Mouse (Mus musculus) testis, adult 2 months (tissue): Measurements from ENCODE around the gene Mrpl33. TPM values are rescaled to one million over a fixed set of nuclear protein-coding genes. Genes with fewer than 3 reads are reported as not detected.

Experiments
- H3K27ac ChIP-seq: fragments of 200-500 bp; 2 replicates; pipeline ENCODE4 v1.5.1; 2012; ENCODE audit warnings: low read depth, low read length; ENCODE audit not compliant: control insufficient read depth, insufficient read depth
- H3K27me3 ChIP-seq: fragments of 200-500 bp; 2 replicates; pipeline ENCODE4 v1.6.1; 2012; ENCODE audit warnings: mild to moderate bottlenecking, low read length, moderate library complexity; ENCODE audit not compliant: control insufficient read depth, insufficient read depth
- H3K36me3 ChIP-seq: fragments of 200-500 bp; 2 replicates; pipeline ENCODE4 v1.6.1; 2012; ENCODE audit warnings: mild to moderate bottlenecking, low read length; ENCODE audit not compliant: control insufficient read depth, insufficient read depth
- H3K4me1 ChIP-seq: fragments of 200-500 bp; 2 replicates; pipeline ENCODE4 v1.6.1; 2012; ENCODE audit warnings: low read length; ENCODE audit not compliant: control insufficient read depth, insufficient read depth
- H3K4me3 ChIP-seq: fragments of 200-500 bp; 2 replicates; pipeline ENCODE4 v1.5.1; 2012; ENCODE audit warnings: low read depth, mild to moderate bottlenecking, low read length, moderate library complexity, mixed read lengths; ENCODE audit not compliant: control insufficient read depth
- CTCF ChIP-seq: fragments of 200-500 bp; IDR thresholded peaks from 2 replicates; pipeline ENCODE4 v1.5.1; 2012; ENCODE audit warnings: low read depth, mild to moderate bottlenecking, inconsistent platforms, low read length, moderate library complexity; ENCODE audit not compliant: control insufficient read depth, insufficient read depth, insufficient replicate concordance
- POLR2A ChIP-seq: fragments of 200-500 bp; IDR thresholded peaks from 2 replicates; pipeline ENCODE4 v1.6.1; 2012; ENCODE audit warnings: low read depth, mild to moderate bottlenecking, inconsistent platforms, low read length, moderate library complexity; ENCODE audit not compliant: control insufficient read depth
- polyA plus RNA-seq: library from polyadenylated mRNA; depleted of rRNA; stranded (reverse); fragments of >200 nt; gene quantifications from 2 replicates; pipeline ENCODE4 v1.2.3, GENCODE M21; 2012

Mrpl33 gene
- polyA plus RNA-seq, 1 experiment, result 22.5 TPM

DNA sequence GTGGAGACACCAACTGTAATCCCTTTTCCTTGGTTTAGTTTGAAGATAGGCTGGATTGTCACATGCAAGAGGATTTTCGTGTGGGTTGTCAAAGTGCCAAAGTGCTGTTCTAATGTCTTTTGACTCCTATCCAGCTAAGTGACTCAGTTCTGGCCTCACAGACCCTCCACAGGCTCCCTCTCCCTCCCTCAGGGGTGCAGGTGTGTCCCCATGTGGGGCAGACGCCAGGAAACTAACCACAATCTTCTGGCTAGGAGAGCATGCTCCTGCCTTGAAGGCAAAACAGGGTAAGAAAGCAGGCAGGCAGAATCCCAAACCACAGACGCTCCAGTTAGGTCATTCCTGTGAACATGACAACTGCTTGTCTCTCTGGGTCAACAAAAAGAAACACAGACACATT, 9.4 kb downstream of the Mrpl33 start:
- Histone ChIP-seq H3K27me3 (no peaks in the 10 kb centered on the region), H3K4me3 (no peak overlapping the region), H3K27ac (no peak overlapping the region), H3K4me1 (no peaks in the 10 kb centered on the region; the same call in none of the 2 replicates), H3K36me3 (no peaks in the 10 kb centered on the region)
- no peak for TF ChIP-seq POLR2A
- TF ChIP-seq CTCF, result no peak

- no peak for TF ChIP-seq POLR2A
- no peak for TF ChIP-seq CTCF
- Histone ChIP-seq H3K4me3 (no peak overlapping the region), H3K27ac (no peak overlapping the region), H3K27me3 (no peaks in the 10 kb centered on the region), H3K4me1 (no peaks in the 10 kb centered on the region; the same call in none of the 2 replicates), H3K36me3 (no peaks in the 10 kb centered on the region)
Observed at GRCm38 (mm10) chr5:31610376-31611086, 13.8 kb downstream of the Mrpl33 start.

DNA sequence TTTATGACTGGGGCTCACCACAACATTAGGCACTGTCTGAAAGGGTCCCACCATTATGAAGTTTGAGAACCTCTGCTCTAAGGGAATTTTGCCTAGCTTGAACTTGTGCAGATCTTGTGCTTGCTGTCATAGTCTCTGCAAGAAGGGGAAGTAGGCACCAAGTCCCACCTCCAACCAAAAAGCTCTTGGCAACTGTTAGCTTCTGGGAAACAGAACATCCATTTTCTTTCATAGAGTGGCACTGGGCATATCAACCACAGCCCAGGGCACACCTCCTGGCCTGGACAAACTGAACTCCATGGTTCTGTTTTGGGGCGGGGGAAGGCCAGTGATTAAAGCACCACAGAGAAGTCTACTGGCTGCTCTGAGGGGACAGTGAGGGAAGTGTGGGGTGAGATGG, 14.5 kb downstream of the Mrpl33 start:
- TF ChIP-seq POLR2A (no peak), CTCF (no peak)
- H3K36me3 ChIP-seq, result no peaks in the 10 kb centered on the region
- H3K27ac ChIP-seq, result no peak overlapping the region
- no peaks in the 10 kb centered on the region for H3K27me3 ChIP-seq
- H3K4me3 ChIP-seq, result no peak overlapping the region
- no peaks in the 10 kb centered on the region for H3K4me1 ChIP-seq

- Histone ChIP-seq H3K4me1 (no peaks in the 10 kb centered on the region), H3K27ac (peak overlapping the region; percentile 89), H3K4me3 (peak overlapping the region; percentile 100), H3K36me3 (peaks cover 3% of the 10 kb centered on the region), H3K27me3 (no peaks in the 10 kb centered on the region)
- TF ChIP-seq CTCF (no peak), POLR2A (peak; percentile 70)
Observed at GRCm38 (mm10) chr5:31613852-31614286, 17.1 kb downstream of the Mrpl33 start.

DNA sequence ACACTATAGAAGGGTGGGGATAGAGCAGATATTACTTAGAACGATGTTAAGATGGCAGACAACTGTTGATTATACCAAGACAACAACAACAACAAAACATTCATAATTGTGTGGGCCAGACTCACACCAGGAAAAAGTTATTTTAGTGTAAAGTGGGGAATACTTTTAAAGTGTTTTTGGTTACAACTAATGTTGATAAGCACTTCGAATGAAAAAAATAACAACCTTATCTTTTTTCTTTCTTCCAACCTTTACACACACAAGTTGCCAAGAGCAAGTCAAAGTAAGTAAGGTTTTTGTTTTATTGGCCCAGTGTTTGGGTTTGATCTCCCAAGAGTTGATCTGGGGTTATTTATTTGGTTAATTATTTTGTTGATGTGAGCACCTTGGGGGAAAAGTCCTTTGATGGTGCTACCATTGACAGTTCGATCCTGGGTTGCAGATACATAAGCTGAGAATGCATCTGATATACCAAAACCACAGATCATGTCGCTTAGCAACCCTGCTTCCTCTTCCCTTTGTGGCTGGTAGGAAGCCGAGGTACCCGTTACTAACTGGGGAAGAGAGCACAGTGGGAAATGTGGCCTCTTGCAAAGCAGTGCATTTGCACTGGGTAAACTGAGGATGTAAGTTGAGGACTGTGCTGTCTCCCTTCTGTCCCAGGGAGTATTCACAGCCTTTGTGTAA, 17.7 kb downstream of the Mrpl33 start:
- peak overlapping the region; percentile 100 for H3K4me3 ChIP-seq
- TF ChIP-seq CTCF (no peak), POLR2A (no peak)
- no peaks in the 10 kb centered on the region for H3K27me3 ChIP-seq
- H3K27ac ChIP-seq, result no peak overlapping the region
- no peaks in the 10 kb centered on the region for H3K4me1 ChIP-seq
- H3K36me3 ChIP-seq, result peaks cover 3% of the 10 kb centered on the region

DNA sequence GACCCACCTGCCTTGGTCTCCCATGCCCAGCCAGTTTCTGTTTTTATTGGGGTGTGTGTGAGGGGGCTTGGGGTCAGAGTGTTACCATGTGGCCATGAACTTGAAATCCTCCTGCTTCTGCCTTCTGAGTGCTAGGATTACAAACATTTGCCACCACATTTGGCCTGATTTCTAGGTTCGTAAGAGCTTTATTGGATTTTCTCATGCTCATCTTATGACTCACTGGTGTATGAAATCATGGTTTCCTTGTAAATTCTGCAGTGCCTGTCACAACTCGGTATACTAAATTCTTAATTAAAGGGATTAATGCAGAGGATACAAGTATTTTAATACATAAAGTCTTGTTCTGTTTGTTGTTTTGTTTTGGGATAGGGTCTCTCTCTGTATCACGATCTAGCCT, 23.6 kb downstream of the Mrpl33 start:
- Histone ChIP-seq H3K4me1 (no peaks in the 10 kb centered on the region), H3K27me3 (no peaks in the 10 kb centered on the region), H3K27ac (no peak overlapping the region), H3K36me3 (peaks cover 4% of the 10 kb centered on the region), H3K4me3 (no peak overlapping the region)
- TF ChIP-seq POLR2A (no peak), CTCF (no peak)

DNA sequence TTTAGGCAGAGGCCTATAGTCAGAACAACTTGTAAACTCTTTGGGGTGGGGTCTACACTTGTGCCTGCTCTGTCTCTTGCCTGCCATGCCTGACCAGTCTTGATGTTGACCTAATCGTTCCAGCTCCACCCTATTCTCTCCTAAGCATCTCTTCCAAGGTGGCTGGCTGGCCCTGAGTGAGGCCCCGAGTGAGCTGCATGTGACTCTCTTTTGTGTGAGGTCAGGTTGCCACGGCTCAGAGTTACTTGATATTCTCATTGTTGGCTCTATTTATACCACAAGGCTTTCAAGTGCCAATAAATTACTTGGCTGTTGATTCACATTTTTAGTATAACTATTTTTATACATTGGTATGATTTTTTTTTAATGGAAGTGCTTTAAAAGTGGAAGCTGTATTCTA, 30.4 kb downstream of the Mrpl33 start:
- H3K36me3 ChIP-seq, result peaks cover 1% of the 10 kb centered on the region; the same call in 1 of the 2 replicates
- H3K4me3 ChIP-seq, result no peak overlapping the region
- no peaks in the 10 kb centered on the region; the same call in 1 of the 2 replicates for H3K4me1 ChIP-seq
- H3K27me3 ChIP-seq, result no peaks in the 10 kb centered on the region
- H3K27ac ChIP-seq, result no peak overlapping the region
- TF ChIP-seq POLR2A, result no peak
- TF ChIP-seq CTCF, result no peak
